Mouse (Mus musculus) layer of hippocampus, postnatal 14 days (tissue): ENCODE results near the gene Gm11032. TPM values are rescaled to one million over a fixed set of nuclear protein-coding genes. Genes with fewer than 3 reads are reported as not detected.
"Not testable (repeated sequence)": the region's sequence is repeated elsewhere in the genome, so short reads cannot be mapped to it uniquely, and the experiment has no call there.

Source experiments
- DNase-seq, 2 experiments: peaks; one replicate each; pipeline ENCODE4 v3.0.0; 2021 to 2022; ENCODE audit warnings: low spot score in 2 of 2, mixed read lengths in 1 of 2
- long read RNA-seq, 2 experiments: library from polyadenylated mRNA; stranded (forward); transcript quantifications; one replicate each; pipeline ENCODE4 v2.0.0; 2021
- total RNA-seq, 2 experiments: library from RNA; stranded (reverse); gene quantifications; 2 replicates each; pipeline ENCODE4 v1.2.3; 2021

Gm11032 gene
- not detected for total RNA-seq
- long read RNA-seq, experiment 1: 0 reads
- long read RNA-seq, experiment 2: 0 reads

GRCm38 (mm10) chr11:4620017-4620485 lies at the start of gene Gm11032:
Gene Gm11032, plus strand, starts transcription at chr11:4620067.
- no peak for DNase-seq

GRCm38 (mm10) chr11:4571491-4571901 lies 48.4 kb upstream of the Gm11032 start:
- peak; percentile 6 to 52 for DNase-seq

GRCm38 (mm10) chr11:4576090-4576732 lies 43.7 kb upstream of the Gm11032 start:
- DNase-seq: not testable (repeated sequence)

- no peak for DNase-seq
These were observed 42.8 kb upstream of the Gm11032 start for GRCm38 (mm10) chr11:4577079-4577478.

GRCm38 (mm10) chr11:4578682-4579081 lies 41.2 kb upstream of the Gm11032 start:
- DNase-seq: no peak

GRCm38 (mm10) chr11:4591811-4592210 lies 28.1 kb upstream of the Gm11032 start:
- no peak for DNase-seq

- no peak for DNase-seq
These were observed 26.4 kb upstream of the Gm11032 start for GRCm38 (mm10) chr11:4593491-4593848.

GRCm38 (mm10) chr11:4593849-4594607 lies 25.8 kb upstream of the Gm11032 start:
- peak in 1 of 2 experiments; percentile 34 for DNase-seq

- peak; percentile 87 to 93 for DNase-seq
These were observed 25.0 kb upstream of the Gm11032 start, which contains the start of gene Mtmr3 for GRCm38 (mm10) chr11:4594608-4595500. Gene Mtmr3, minus strand, starts transcription at chr11:4594863.

GRCm38 (mm10) chr11:4598411-4598810 lies 21.5 kb upstream of the Gm11032 start:
- no peak for DNase-seq

- DNase-seq: no peak
These were observed 20.0 kb upstream of the Gm11032 start for GRCm38 (mm10) chr11:4599916-4600315.

- no peak for DNase-seq
These were observed 18.0 kb upstream of the Gm11032 start for GRCm38 (mm10) chr11:4601890-4602289.

GRCm38 (mm10) chr11:4602691-4603441 lies 17.0 kb upstream of the Gm11032 start:
- DNase-seq: no peak

- no peak for DNase-seq
These were observed 15.4 kb upstream of the Gm11032 start for GRCm38 (mm10) chr11:4604441-4604840.

- DNase-seq: no peak
These were observed 14.5 kb upstream of the Gm11032 start for GRCm38 (mm10) chr11:4605414-4605813.

- no peak for DNase-seq
These were observed 13.3 kb upstream of the Gm11032 start for GRCm38 (mm10) chr11:4606541-4606940.

- no peak for DNase-seq
These were observed 8.0 kb upstream of the Gm11032 start for GRCm38 (mm10) chr11:4611904-4612303.

GRCm38 (mm10) chr11:4620501-4621108 lies 738 bp downstream of the Gm11032 start:
- DNase-seq: no peak

- DNase-seq: no peak
These were observed 2.0 kb downstream of the Gm11032 start for GRCm38 (mm10) chr11:4621866-4622265.

GRCm38 (mm10) chr11:4622442-4622986 lies 2.6 kb downstream of the Gm11032 start:
- DNase-seq: no peak
